Mouse (Mus musculus): Measurements from ENCODE around the gene Trim63.

GRCm38 (mm10) chr4:134300316-134300715, 14.6 kb upstream of the Trim63 start:
- no peak for TF ChIP-seq CTCF (conservative IDR thresholded peaks at IDR 0.05; ENCODE audit: low read length)
- no peak for TF ChIP-seq POU5F1 (IDR thresholded peaks at IDR 0.05; ENCODE audit: borderline replicate concordance, low read length)

All from E14TG2a.4 (cell line).